Mouse (Mus musculus): ENCODE measurements around the gene Adgrl4.

DNA sequence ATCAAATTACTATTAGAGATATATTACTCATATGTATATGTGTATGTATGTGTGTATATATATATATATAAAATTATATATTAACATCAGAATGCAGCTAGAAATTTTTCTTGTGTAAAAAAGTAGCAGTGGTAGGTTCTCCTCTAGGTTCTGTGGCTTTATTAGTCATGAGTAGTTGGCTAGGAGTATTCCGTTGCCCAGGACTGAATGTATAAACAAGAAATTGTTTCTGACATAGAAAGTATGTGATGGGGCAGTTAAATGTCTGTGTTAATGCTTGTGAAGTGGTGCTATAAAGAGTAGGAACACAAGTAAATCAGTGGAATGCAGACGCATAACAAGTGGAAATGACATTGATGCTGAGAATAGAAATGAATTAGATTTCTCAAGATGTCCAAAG lies 4.3 kb downstream of the Adgrl4 start:
- TF ChIP-seq FOSL1 (IDR thresholded peaks at IDR 0.05; ENCODE audit: insufficient read depth, low read length, poor library complexity, severe bottlenecking) (no peak), CTCF (IDR thresholded peaks at IDR 0.05; ENCODE audit: control insufficient read depth, insufficient read depth, insufficient read length) (no peak), MYOD1 (IDR thresholded peaks at IDR 0.05; ENCODE audit: control insufficient read depth, insufficient read length, low read depth) (no peak), CEBPB (IDR thresholded peaks at IDR 0.05; ENCODE audit: low read depth) (no peak), USF1 (IDR thresholded peaks at IDR 0.05; ENCODE audit: low read depth) (no peak)
